In genomic region chr1:62722526-62722925, GRCm38 (mm10) we compare ENCODE assay signal across 9 mouse cellular contexts. TPM values are rescaled to one million over a fixed set of nuclear protein-coding genes. Genes with fewer than 3 reads are reported as not detected.
A peak's percentile ranks its signal among the peaks of the same experiment; 100 is the strongest.
DNase-seq lines count a peak whose midpoint lies in the region; ATAC-seq and TF ChIP-seq lines count a peak whose summit lies in the region.
"Had no signal": no experiment of that assay in that cellular context is flagged by ENCODE, and none has a peak within 500 bp of the region (broad histone marks: within the 10 kb centered on the region; RNA-seq: fewer than 3 reads in every experiment).

No protein-coding gene starts in this region.

- peak; percentile 63 for DNase-seq in hindbrain, embryonic 11.5 days (ENCODE audit: low spot score)
- DNase-seq in hindbrain, embryonic 14.5 days (ENCODE audit: low spot score), result no peak
- DNase-seq in 3T3-L1 (ENCODE audit: low read depth, low spot score) (peak; percentile 69), G1E (ENCODE audit: low spot score) (peak; percentile 52)
- DNase-seq in liver, postnatal 0 days, result peak; percentile 68
- DNase-seq in T-cell, adult 2 months (ENCODE audit: low spot score), result no peak
- DNase-seq in heart, adult 8-10 months (ENCODE audit: low spot score), result no peak
- DNase-seq in kidney, postnatal 14 days, result no peak
- DNase-seq: layer of hippocampus, postnatal 36 days had no signal

- TF ChIP-seq EP300 in liver, postnatal 0 days (IDR thresholded peaks at IDR 0.05; ENCODE audit: low read depth), result no peak

- H3K27ac ChIP-seq in hindbrain, embryonic 11.5 days (ENCODE audit: low read depth, low read length), result no peak overlapping the region
- no peak overlapping the region for H3K27ac ChIP-seq in hindbrain, embryonic 14.5 days
- no peak overlapping the region for H3K27ac ChIP-seq in liver, postnatal 0 days (ENCODE audit: low read depth)

- 64% methylated on average over 8 of the region's 8 CpGs for WGBS in hindbrain, embryonic 11.5 days
- WGBS in hindbrain, embryonic 14.5 days, result 63% methylated on average over 8 of the region's 8 CpGs
- WGBS in liver, postnatal 0 days (ENCODE audit: insufficient replicate concordance), result 68% methylated on average over 8 of the region's 8 CpGs

- TF ChIP-seq CTCF in G1E (IDR thresholded peaks at IDR 0.05; ENCODE audit: low read depth, low read length), result peak; percentile 96
- TF ChIP-seq CTCF in liver, postnatal 0 days (IDR thresholded peaks at IDR 0.05; ENCODE audit: low read depth), result peak; percentile 84

- no peak overlapping the region for H3K4me2 ChIP-seq in hindbrain, embryonic 11.5 days (replicated peaks; ENCODE audit: low read depth, low read length)
- H3K4me2 ChIP-seq in hindbrain, embryonic 14.5 days (replicated peaks), result no peak overlapping the region
- H3K4me2 ChIP-seq in liver, postnatal 0 days (ENCODE audit: low read depth, low read length), result no peak overlapping the region

- H3K27me3 ChIP-seq in hindbrain, embryonic 11.5 days (ENCODE audit: control insufficient read depth, insufficient read depth, low read length), result no peaks in the 10 kb centered on the region
- no peaks in the 10 kb centered on the region for H3K27me3 ChIP-seq in hindbrain, embryonic 14.5 days (ENCODE audit: control insufficient read depth, insufficient read depth, low read length)
- peaks cover 44% of the 10 kb centered on the region for H3K27me3 ChIP-seq in G1E (ENCODE audit: insufficient read depth, low read length)
- H3K27me3 ChIP-seq in liver, postnatal 0 days (ENCODE audit: insufficient read depth, low read length), result no peaks in the 10 kb centered on the region

- H3K4me3 ChIP-seq in hindbrain, embryonic 11.5 days (ENCODE audit: low read depth, low read length), result no peak overlapping the region
- no peak overlapping the region for H3K4me3 ChIP-seq in hindbrain, embryonic 14.5 days (replicated peaks; ENCODE audit: low read length)
- no peak overlapping the region for H3K4me3 ChIP-seq in G1E (ENCODE audit: low read depth, low read length)
- no peak overlapping the region for H3K4me3 ChIP-seq in liver, postnatal 0 days (ENCODE audit: low read depth, low read length)

- ATAC-seq in hindbrain, embryonic 11.5 days (ENCODE audit: low FRiP score), result no peak
- no peak for ATAC-seq in hindbrain, embryonic 14.5 days (ENCODE audit: low FRiP score)
- no peak for ATAC-seq in G1E (ENCODE audit: extremely low read depth, insufficient number of reproducible peaks, low FRiP score, poor library complexity, severe bottlenecking)
- ATAC-seq in liver, postnatal 0 days, result no peak

- H3K9me3 ChIP-seq in hindbrain, embryonic 11.5 days (ENCODE audit: control insufficient read depth, low read length), result no peaks in the 10 kb centered on the region
- no peaks in the 10 kb centered on the region for H3K9me3 ChIP-seq in hindbrain, embryonic 14.5 days (ENCODE audit: control insufficient read depth, low read length)
- H3K9me3 ChIP-seq in G1E (replicated peaks), result no peaks in the 10 kb centered on the region
- no peaks in the 10 kb centered on the region for H3K9me3 ChIP-seq in liver, postnatal 0 days (ENCODE audit: low read length)

- H3K4me1 ChIP-seq in hindbrain, embryonic 11.5 days (replicated peaks; ENCODE audit: control insufficient read depth, insufficient read depth, low read length), result peaks cover 4% of the 10 kb centered on the region; the same call in 1 of the 2 replicates
- peaks cover 12% of the 10 kb centered on the region for H3K4me1 ChIP-seq in hindbrain, embryonic 14.5 days (replicated peaks; ENCODE audit: control insufficient read depth, insufficient read depth, low read length)
- H3K4me1 ChIP-seq in G1E (ENCODE audit: insufficient read depth, low read depth, low read length), result peaks cover 10% of the 10 kb centered on the region; the same call in 1 of the 2 replicates
- H3K4me1 ChIP-seq in liver, postnatal 0 days (ENCODE audit: insufficient read depth), result peaks cover 19% of the 10 kb centered on the region

- H3K9ac ChIP-seq in hindbrain, embryonic 11.5 days (ENCODE audit: low read depth, low read length), result no peak overlapping the region
- H3K9ac ChIP-seq in hindbrain, embryonic 14.5 days, result no peak overlapping the region
- H3K9ac ChIP-seq in liver, postnatal 0 days (replicated peaks), result no peak overlapping the region

- H3K36me3 ChIP-seq in hindbrain, embryonic 11.5 days (ENCODE audit: control insufficient read depth, insufficient read depth, low read length), result no peaks in the 10 kb centered on the region
- H3K36me3 ChIP-seq in hindbrain, embryonic 14.5 days (replicated peaks; ENCODE audit: control insufficient read depth, insufficient read depth), result peaks cover 31% of the 10 kb centered on the region
- H3K36me3 ChIP-seq in G1E (replicated peaks), result no peaks in the 10 kb centered on the region
- H3K36me3 ChIP-seq in liver, postnatal 0 days (replicated peaks; ENCODE audit: insufficient read depth, low read length), result no peaks in the 10 kb centered on the region

RNA-seq across cellular contexts. Expression of gene Nrp2, which starts 19.4 kb away (rescaled TPM):
- polyA plus RNA-seq in hindbrain, embryonic 11.5 days (2014; fragmentation: Nextera tagmentation; extraction: Ambion mirVana), result 22.5 and 29.3 TPM in 2 replicates
- 34.1 and 34.5 TPM in 2 replicates for polyA plus RNA-seq in hindbrain, embryonic 14.5 days (2014; fragmentation: Nextera tagmentation; extraction: Ambion mirVana)
- 0.44 TPM in 1 of 2 replicates, not detected in the other for total RNA-seq in G1E (2014; fragmentation: Nextera tagmentation)
- 0.12 and 0.16 TPM in 2 replicates for total RNA-seq in G1E (2017)
- polyA plus RNA-seq in G1E (2012), result 0.07 and 0.10 TPM in 2 replicates
- 0.86 and 0.96 TPM in 2 replicates for polyA plus RNA-seq in liver, postnatal 0 days (2015; fragmentation: Nextera tagmentation; extraction: Ambion mirVana)
- total RNA-seq in heart, adult 8-10 months (2022), result 10 to 100 TPM; 13.2 to 30.0 (median 26.7) TPM

Comparison
In these comparisons a context has a peak if more than half of its experiments do, and no peak if none do; other contexts are left out.
1. DNase-seq: peak in hindbrain, embryonic 11.5 days (single experiment), 3T3-L1 (single experiment), G1E (single experiment) and liver, postnatal 0 days (single experiment); none in hindbrain, embryonic 14.5 days (single experiment), T-cell, adult 2 months (single experiment), heart, adult 8-10 months (single experiment) and kidney, postnatal 14 days (single experiment).
2. RNA of gene Nrp2, which starts 19.4 kb away (polyA plus RNA-seq): 34.1 to 34.5 TPM in hindbrain, embryonic 14.5 days and 22.5 to 29.3 TPM in hindbrain, embryonic 11.5 days; 0.86 to 0.96 TPM in liver, postnatal 0 days and 0.07 to 0.10 TPM in G1E; every median in the first group is over 10 times any median in the second.